Mouse (Mus musculus): ENCODE measurements around the gene Adat1. TPM values are rescaled to one million over a fixed set of nuclear protein-coding genes. Genes with fewer than 3 reads are reported as not detected.
A peak's percentile ranks its signal among the peaks of the same experiment; 100 is the strongest.

Adat1 gene
- polyA plus RNA-seq (2011; ENCODE audit: insufficient read depth, insufficient read length, low replicate concordance, missing spikeins): 2.5 and 3.3 TPM in 2 replicates

DNA sequence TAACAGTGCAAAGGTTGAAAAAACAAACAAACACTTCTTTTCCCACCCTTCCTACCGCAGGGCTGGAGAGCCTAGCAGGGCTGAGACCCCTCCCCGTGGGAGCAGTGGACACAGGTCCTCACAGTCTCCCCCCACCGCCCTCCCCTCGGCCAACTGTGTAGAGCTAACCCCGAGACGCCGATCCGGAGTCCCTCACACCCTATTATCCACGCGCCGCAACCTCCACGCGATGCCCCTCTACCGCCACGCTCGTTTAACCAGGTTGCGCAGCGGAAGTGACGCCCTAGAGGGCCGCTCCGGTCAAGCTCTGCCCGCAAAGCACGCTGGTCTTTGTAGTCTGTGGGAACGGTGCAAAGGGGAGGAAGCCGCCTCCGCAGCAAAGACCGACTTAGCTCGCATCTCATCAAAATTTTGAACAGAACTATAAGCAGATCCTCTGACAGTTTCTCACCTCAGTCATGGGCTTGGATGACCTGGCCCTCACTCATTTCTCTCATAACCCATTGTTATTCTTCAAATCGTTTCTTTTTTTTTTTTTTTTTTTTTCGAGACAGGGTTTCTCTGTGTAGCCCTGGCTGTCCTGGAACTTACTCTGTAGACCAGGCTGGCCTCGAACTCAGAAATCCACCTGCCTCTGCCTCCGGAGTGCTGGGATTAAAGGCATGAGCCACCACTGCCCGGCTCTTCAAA is at the start of gene Adat1:
Gene Adat1 (minus strand): TSS at position 290 of the 690 bp plus-strand sequence.
- no peak within 1 kb of the TSS; the same call in 1 of the 2 replicates for H3K27ac ChIP-seq (ENCODE audit: control insufficient read depth, insufficient read depth, low read depth, low read length, poor library complexity)
- H3K4me3 ChIP-seq (replicated peaks; ENCODE audit: control insufficient read depth, low read depth, low read length): peak within 1 kb of the TSS; percentile 93
- no peaks in the 10 kb centered on the region; the same call in 1 of the 2 replicates for H3K4me1 ChIP-seq (ENCODE audit: control insufficient read depth, insufficient read depth, low read length)
- peak; percentile 15; the same call in 1 of the 2 replicates for TF ChIP-seq CTCF (IDR thresholded peaks at IDR 0.05; ENCODE audit: control insufficient read depth, insufficient read depth, low read length)
- TF ChIP-seq POLR2A (IDR thresholded peaks at IDR 0.05; ENCODE audit: borderline replicate concordance, control insufficient read depth, low read depth, low read length): peak; percentile 71; the same call in 1 of the 2 replicates
- WGBS: 3% methylated on average over 33 of the region's 33 CpGs

DNA sequence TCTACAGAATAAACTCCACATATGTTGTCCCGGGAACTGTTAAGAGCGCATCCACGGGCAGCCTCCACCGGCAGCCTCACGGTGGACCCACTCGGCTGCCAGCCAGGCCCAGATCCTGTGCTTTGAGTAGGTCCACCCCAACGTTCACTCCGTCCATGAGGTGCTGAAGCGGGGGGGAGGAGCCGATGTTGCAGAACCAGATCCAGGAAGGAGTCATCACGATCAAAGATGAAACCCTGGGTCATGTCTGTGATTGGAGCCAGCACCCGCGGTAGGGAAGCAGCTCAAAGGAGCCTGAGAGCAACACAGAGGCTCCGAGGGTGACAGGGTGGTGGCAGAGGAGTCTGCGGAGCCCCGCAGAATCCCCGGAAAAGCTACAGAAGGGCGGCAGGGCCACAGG is 45.4 kb upstream of the Adat1 start:
- TF ChIP-seq POLR2A (IDR thresholded peaks at IDR 0.05; ENCODE audit: borderline replicate concordance, control insufficient read depth, low read depth, low read length) (no peak), CTCF (IDR thresholded peaks at IDR 0.05; ENCODE audit: control insufficient read depth, insufficient read depth, low read length) (no peak)
- H3K4me1 ChIP-seq (ENCODE audit: control insufficient read depth, insufficient read depth, low read length): no peaks in the 10 kb centered on the region
- no peak overlapping the region for H3K4me3 ChIP-seq (replicated peaks; ENCODE audit: control insufficient read depth, low read depth, low read length)
- no peak overlapping the region for H3K27ac ChIP-seq (ENCODE audit: control insufficient read depth, insufficient read depth, low read depth, low read length, poor library complexity)
- WGBS: 80% methylated on average over 18 of the region's 18 CpGs

DNA sequence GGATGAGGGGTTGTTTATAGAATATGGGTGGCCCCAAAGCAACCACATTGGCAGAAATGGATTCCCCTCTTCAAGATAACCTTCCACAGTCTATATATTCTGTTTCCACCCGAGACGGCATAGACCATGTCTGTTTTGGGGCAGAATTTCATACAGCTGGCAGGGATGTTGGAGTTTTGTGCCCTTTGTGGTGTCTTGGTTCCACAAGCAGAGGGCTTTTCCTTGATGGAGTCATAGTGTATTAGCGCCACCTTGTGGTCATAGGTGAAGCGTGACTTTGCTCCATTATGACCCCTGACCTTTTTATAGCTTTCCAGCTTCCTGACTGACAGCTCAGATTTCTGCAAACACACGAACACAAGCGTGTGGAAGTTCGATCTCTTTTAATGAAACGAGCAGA is 42.5 kb upstream of the Adat1 start:
- no peaks in the 10 kb centered on the region for H3K4me1 ChIP-seq (ENCODE audit: control insufficient read depth, insufficient read depth, low read length)
- peak; percentile 40 for TF ChIP-seq CTCF (IDR thresholded peaks at IDR 0.05; ENCODE audit: control insufficient read depth, insufficient read depth, low read length)
- TF ChIP-seq POLR2A (IDR thresholded peaks at IDR 0.05; ENCODE audit: borderline replicate concordance, control insufficient read depth, low read depth, low read length): no peak
- 7% methylated on average over 8 of the region's 8 CpGs for WGBS

DNA sequence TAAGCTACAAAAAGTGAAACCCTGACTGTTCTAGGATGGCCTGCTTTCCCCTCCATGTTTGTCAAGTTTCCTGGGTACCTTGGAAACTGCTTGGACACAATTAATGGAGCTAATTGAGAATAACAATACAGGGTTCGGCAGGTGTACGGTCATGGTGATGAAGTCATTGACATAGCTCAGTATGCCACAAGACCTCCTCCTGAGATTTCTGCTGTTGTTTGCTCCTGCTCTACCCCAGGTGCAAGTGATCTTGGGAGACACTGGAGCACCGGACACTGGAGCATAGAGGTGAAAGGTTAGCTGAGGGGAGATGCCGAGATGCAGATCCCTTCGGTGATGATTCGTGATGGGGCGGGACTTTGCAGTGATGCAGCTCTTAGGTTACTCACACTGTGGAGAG is 41.0 kb upstream of the Adat1 start:
- Histone ChIP-seq H3K27ac (ENCODE audit: control insufficient read depth, insufficient read depth, low read depth, low read length, poor library complexity) (no peak overlapping the region), H3K4me1 (ENCODE audit: control insufficient read depth, insufficient read depth, low read length) (no peaks in the 10 kb centered on the region), H3K4me3 (replicated peaks; ENCODE audit: control insufficient read depth, low read depth, low read length) (no peak overlapping the region)
- no peak for TF ChIP-seq POLR2A (IDR thresholded peaks at IDR 0.05; ENCODE audit: borderline replicate concordance, control insufficient read depth, low read depth, low read length)
- no peak for TF ChIP-seq CTCF (IDR thresholded peaks at IDR 0.05; ENCODE audit: control insufficient read depth, insufficient read depth, low read length)
- WGBS: 81% methylated on average over 7 of the region's 7 CpGs

More for the DNA sequence above, 42.5 kb upstream of the Adat1 start:
- Histone ChIP-seq H3K27ac (ENCODE audit: control insufficient read depth, insufficient read depth, low read depth, low read length, poor library complexity) (no peak overlapping the region), H3K4me3 (replicated peaks; ENCODE audit: control insufficient read depth, low read depth, low read length) (no peak overlapping the region)

DNA sequence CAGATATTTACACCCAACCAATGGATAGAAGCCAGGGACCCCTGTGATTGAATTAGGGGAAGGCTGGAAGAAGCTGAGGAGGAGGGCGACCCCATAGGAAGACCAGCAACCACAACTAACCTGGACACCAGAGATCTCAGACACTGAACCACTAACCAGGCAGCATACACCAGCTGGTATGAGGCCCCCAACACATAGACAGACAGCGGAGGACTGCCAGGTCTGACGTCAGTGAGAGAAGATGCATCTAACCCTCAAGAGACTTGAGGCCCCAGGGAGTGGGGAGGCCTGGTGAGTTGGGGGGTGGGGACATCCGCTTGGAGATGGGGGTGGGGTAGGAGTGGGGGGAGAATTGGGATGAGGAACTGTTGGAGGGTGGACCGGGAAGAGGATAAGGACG is 38.6 kb upstream of the Adat1 start:
- 66% methylated on average over 6 of the region's 6 CpGs for WGBS
- Histone ChIP-seq H3K27ac (ENCODE audit: control insufficient read depth, insufficient read depth, low read depth, low read length, poor library complexity) (no peak overlapping the region), H3K4me1 (ENCODE audit: control insufficient read depth, insufficient read depth, low read length) (no peaks in the 10 kb centered on the region), H3K4me3 (replicated peaks; ENCODE audit: control insufficient read depth, low read depth, low read length) (no peak overlapping the region)
- TF ChIP-seq POLR2A (IDR thresholded peaks at IDR 0.05; ENCODE audit: borderline replicate concordance, control insufficient read depth, low read depth, low read length) (no peak), CTCF (IDR thresholded peaks at IDR 0.05; ENCODE audit: control insufficient read depth, insufficient read depth, low read length) (no peak)

DNA sequence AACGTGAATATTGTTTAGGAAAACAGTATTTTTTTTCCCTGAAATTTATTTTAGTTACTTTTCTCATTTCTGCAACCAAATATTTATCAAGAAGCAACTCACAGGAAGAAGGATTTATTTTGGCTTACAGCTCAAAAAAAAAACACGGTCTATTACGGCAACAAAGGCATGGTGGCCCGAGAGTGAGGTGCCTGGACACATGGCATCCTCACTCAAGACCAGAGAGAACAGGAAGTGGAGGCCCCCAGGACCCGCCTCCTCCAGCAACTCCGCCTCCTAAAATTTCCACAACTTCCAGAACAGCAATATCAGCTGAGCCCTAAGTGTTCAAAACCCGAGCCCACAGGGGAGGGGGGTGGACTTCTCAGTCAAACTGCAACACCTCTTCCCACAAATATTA is 37.4 kb upstream of the Adat1 start:
- WGBS: 62% methylated on average over 7 of the region's 7 CpGs
- Histone ChIP-seq H3K4me1 (ENCODE audit: control insufficient read depth, insufficient read depth, low read length) (no peaks in the 10 kb centered on the region), H3K4me3 (replicated peaks; ENCODE audit: control insufficient read depth, low read depth, low read length) (no peak overlapping the region), H3K27ac (ENCODE audit: control insufficient read depth, insufficient read depth, low read depth, low read length, poor library complexity) (no peak overlapping the region)
- TF ChIP-seq CTCF (IDR thresholded peaks at IDR 0.05; ENCODE audit: control insufficient read depth, insufficient read depth, low read length) (no peak), POLR2A (IDR thresholded peaks at IDR 0.05; ENCODE audit: borderline replicate concordance, control insufficient read depth, low read depth, low read length) (no peak)

DNA sequence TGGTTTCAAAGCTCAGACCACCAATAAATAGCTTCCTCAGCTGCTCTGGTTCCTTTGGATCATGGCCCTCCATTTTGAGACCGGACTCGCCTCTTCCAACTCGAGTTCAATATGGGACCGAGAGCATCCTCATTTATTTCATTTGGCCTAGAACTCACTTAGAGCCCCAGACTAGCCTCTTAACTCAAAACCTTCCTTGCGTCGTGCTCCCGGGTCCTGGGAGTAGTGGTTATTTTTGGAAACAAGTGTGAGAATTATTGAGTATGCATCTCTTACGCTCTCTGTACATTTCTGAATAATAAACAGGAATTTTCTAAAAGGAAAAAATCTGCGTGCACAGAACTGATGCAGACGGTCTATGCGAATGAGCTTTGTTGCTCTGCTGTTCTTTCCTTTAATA is 22.8 kb upstream of the Adat1 start, which contains the start of gene Gm6793:
Gene Gm6793 (minus strand): TSS at position 101 of the 400 bp plus-strand sequence.
- 91% methylated on average over 11 of the region's 11 CpGs for WGBS
- H3K4me3 ChIP-seq (replicated peaks; ENCODE audit: control insufficient read depth, low read depth, low read length): no peak within 1 kb of the TSS
- TF ChIP-seq POLR2A (IDR thresholded peaks at IDR 0.05; ENCODE audit: borderline replicate concordance, control insufficient read depth, low read depth, low read length): no peak

DNA sequence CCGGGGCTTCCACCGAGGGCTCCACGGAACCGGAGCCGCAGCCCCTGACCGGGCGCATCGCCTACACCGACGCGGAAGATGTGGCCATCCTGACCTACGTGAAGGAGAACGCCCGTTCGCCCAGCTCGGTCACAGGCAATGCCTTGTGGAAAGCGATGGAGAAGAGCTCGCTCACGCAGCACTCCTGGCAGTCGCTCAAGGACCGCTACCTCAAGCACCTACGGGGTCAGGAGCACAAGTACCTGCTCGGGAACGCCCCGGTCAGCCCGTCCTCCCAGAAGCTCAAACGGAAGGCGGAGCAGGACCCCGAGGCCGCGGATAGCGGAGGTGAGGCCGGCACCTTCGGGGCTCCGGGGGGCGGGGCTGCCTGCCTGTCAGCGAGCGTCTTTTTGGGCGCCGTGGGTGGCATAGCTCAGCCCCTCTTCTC is 19.7 kb upstream of the Adat1 start:
- WGBS: under 1% methylated on average over 40 of the region's 40 CpGs
- Histone ChIP-seq H3K4me1 (ENCODE audit: control insufficient read depth, insufficient read depth, low read length) (no peaks in the 10 kb centered on the region), H3K27ac (ENCODE audit: control insufficient read depth, insufficient read depth, low read depth, low read length, poor library complexity) (peak overlapping the region; percentile 54), H3K4me3 (replicated peaks; ENCODE audit: control insufficient read depth, low read depth, low read length) (peak overlapping the region; percentile 85)
- no peak for TF ChIP-seq POLR2A (IDR thresholded peaks at IDR 0.05; ENCODE audit: borderline replicate concordance, control insufficient read depth, low read depth, low read length)

More for the DNA sequence above, 22.8 kb upstream of the Adat1 start, which contains the start of gene Gm6793:
- H3K4me1 ChIP-seq (ENCODE audit: control insufficient read depth, insufficient read depth, low read length): no peaks in the 10 kb centered on the region
- H3K27ac ChIP-seq (ENCODE audit: control insufficient read depth, insufficient read depth, low read depth, low read length, poor library complexity): no peak within 1 kb of the TSS

Measured in bone marrow, adult 2 months (tissue).